Mouse (Mus musculus) heart, embryonic 16.5 days (tissue): ENCODE measurements around the gene Vwa8. TPM values are rescaled to one million over a fixed set of nuclear protein-coding genes. Genes with fewer than 3 reads are reported as not detected.

ENCODE experiments used
- ATAC-seq: fragments of 200-750 bp; cut with Nextera tagmentation; replicated peaks from 2 replicates; pipeline ENCODE4 v1.8.0; 2017; ENCODE audit warnings: moderate number of reproducible peaks; ENCODE audit not compliant: insufficient read depth, low FRiP score; ENCODE audit errors: extremely low read depth
- H3K27ac ChIP-seq: fragments of 300-500 bp; sonication (generic); 2 replicates; pipeline ENCODE4 v1.5.1; 2014; ENCODE audit warnings: mild to moderate bottlenecking, low read length, control low read depth, moderate library complexity
- H3K27me3 ChIP-seq: fragments of 300-500 bp; sonication (generic); 2 replicates; pipeline ENCODE4 v1.6.1; 2014; ENCODE audit warnings: low read length, mixed read lengths; ENCODE audit not compliant: control insufficient read depth, insufficient read depth
- H3K36me3 ChIP-seq: fragments of 300-500 bp; sonication (generic); 2 replicates; pipeline ENCODE4 v1.6.1; 2014; ENCODE audit not compliant: control insufficient read depth, insufficient read depth
- H3K4me1 ChIP-seq: fragments of 300-500 bp; sonication (generic); 2 replicates; pipeline ENCODE4 v1.6.1; 2014; ENCODE audit warnings: low read length, mixed read lengths; ENCODE audit not compliant: control insufficient read depth, insufficient read depth
- H3K4me2 ChIP-seq: fragments of 300-500 bp; sonication (generic); 2 replicates; pipeline ENCODE4 v1.6.1; 2014; ENCODE audit warnings: low read depth, mild to moderate bottlenecking, control low read depth, low read length
- H3K4me3 ChIP-seq: fragments of 300-500 bp; sonication (generic); 2 replicates; pipeline ENCODE4 v1.5.1; 2014; ENCODE audit warnings: mild to moderate bottlenecking, control low read depth, low read length
- H3K9ac ChIP-seq: fragments of 300-500 bp; sonication (generic); 2 replicates; pipeline ENCODE4 v1.6.1; 2014; ENCODE audit warnings: low read length, control low read depth
- H3K9me3 ChIP-seq: fragments of 300-500 bp; sonication (generic); replicated peaks from 2 replicates; pipeline ENCODE4 v1.6.1; 2016; ENCODE audit warnings: low read length; ENCODE audit not compliant: control insufficient read depth
- WGBS: fragments of 180-500 bp; shearing (Covaris S2); extraction: QIAGEN DNeasy Blood & Tissue Kit; methylation state at CpG from one replicate; pipeline ENCODE4 v1.1.7; 2014; 5-methylcytosine and 5-hydroxymethylcytosine counted together
- polyA plus RNA-seq: library from polyadenylated mRNA; unstranded; fragments of >200 nt; fragmentation: Nextera tagmentation; extraction: Ambion mirVana; gene quantifications from 2 replicates; pipeline ENCODE4 v1.2.1, GENCODE M21; 2015

Gene Vwa8
- polyA plus RNA-seq, 1 experiment from 2014 or later, result 16.9 TPM

DNA sequence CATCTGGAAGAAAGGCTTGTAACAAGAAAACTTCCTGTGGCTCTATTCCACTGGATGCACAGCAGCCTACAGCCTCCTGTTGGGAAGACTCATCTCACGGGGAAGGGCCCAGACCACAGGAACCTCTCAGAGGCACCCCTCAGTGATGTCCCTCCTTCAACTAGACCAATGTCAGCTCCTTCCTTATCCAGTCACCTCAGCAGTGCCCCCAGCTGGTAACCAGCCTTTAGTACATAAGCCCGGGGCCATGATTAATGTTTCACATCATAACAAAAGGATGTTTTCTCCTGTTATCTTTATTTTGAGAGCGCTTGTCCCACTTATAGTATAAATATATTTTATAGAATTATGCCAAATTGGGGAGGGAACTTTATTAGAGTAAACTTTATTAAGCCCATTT, 181.9 kb downstream of the Vwa8 start:
- H3K9ac ChIP-seq, result no peak overlapping the region
- no peak overlapping the region for H3K27ac ChIP-seq
- no peaks in the 10 kb centered on the region for H3K9me3 ChIP-seq
- H3K36me3 ChIP-seq, result no peaks in the 10 kb centered on the region
- H3K4me1 ChIP-seq, result peaks cover 2% of the 10 kb centered on the region; the same call in 1 of the 2 replicates
- ATAC-seq, result no peak
- no peak overlapping the region for H3K4me3 ChIP-seq
- 84% methylated on average over 3 of the region's 3 CpGs for WGBS
- no peak overlapping the region for H3K4me2 ChIP-seq
- H3K27me3 ChIP-seq, result no peaks in the 10 kb centered on the region

DNA sequence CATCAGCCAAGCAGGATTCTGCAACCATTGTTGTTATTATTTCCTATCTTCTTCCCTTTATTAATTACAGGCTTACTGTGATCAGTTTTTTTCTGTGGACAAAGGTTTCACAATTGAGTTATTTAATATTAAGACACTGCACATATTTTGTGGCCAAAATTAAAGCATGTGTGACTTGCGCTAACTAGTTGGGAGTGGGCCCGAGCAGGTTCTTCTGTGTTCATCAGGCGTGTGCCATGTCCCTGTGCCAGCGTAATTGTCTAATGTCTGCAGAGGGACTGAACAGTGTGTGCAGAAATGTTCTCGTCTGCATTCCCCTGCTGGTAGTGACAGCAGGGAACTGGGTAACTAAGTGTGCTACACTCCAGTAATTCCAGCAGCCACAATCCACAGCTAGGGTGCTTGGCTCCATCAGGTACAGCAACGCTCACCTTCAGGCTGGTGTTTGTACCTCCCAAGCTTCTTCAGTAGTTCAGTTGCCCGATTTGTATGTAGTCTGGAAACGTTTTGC, 182.4 kb downstream of the Vwa8 start:
- H3K4me1 ChIP-seq, result peaks cover 2% of the 10 kb centered on the region; the same call in 1 of the 2 replicates
- 87% methylated on average over 8 of the region's 8 CpGs for WGBS
- no peak overlapping the region for H3K27ac ChIP-seq

DNA sequence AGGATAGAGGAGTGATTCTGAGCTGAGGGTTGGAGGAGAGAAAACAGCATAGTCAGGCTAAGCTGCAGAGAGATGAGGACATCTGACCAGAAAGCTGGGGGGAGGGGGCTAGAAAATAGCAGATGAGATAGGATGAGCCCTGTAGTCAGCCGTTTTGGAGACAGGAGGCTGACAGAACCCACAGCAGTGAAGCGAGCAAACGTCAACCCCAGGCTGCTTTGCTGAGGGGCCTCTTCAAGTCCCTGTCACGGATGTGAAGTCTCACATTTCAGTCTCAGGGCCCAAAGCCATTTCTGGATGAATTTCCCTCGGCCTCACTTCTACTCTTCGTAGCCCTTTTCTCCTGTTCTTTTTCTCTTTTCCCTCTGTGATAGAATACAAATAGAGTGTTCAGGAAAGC, 184.5 kb downstream of the Vwa8 start:
- no peak for ATAC-seq
- no peak overlapping the region for H3K27ac ChIP-seq
- WGBS, result 51% methylated on average over 6 of the region's 6 CpGs

More for the DNA sequence above, 182.4 kb downstream of the Vwa8 start:
- H3K27me3 ChIP-seq, result no peaks in the 10 kb centered on the region
- H3K9me3 ChIP-seq, result no peaks in the 10 kb centered on the region
- H3K4me2 ChIP-seq, result no peak overlapping the region
- no peak overlapping the region for H3K9ac ChIP-seq
- ATAC-seq, result no peak
- no peaks in the 10 kb centered on the region for H3K36me3 ChIP-seq
- H3K4me3 ChIP-seq, result no peak overlapping the region

DNA sequence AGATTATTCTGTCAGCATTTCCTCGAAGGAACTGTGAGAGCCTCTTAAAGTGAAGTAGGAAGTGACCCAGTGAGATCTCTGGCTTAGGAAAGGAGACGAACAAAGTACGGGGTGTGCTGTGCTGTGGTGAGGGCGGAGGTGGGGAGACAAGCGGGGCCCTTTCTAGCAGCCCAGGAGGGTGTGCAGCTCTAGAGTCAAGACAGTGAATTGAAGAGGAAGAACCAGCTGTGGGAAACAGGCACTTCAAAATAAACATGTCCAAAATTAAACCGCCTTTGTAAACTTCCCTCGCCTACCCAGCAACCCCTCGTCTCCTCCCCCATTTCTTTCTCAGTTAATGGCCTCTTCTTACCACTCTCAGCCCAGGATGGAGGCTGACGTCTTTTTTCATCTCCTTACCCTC, 185.7 kb downstream of the Vwa8 start:
- Histone ChIP-seq H3K36me3 (peaks cover 2% of the 10 kb centered on the region; the same call in 1 of the 2 replicates), H3K4me3 (no peak overlapping the region), H3K9me3 (no peaks in the 10 kb centered on the region), H3K9ac (no peak overlapping the region), H3K4me2 (no peak overlapping the region), H3K4me1 (peaks cover 2% of the 10 kb centered on the region; the same call in 1 of the 2 replicates), H3K27me3 (no peaks in the 10 kb centered on the region), H3K27ac (no peak overlapping the region)
- no peak for ATAC-seq
- 54% methylated on average over 9 of the region's 9 CpGs for WGBS

More for the DNA sequence above, 184.5 kb downstream of the Vwa8 start:
- Histone ChIP-seq H3K4me3 (no peak overlapping the region), H3K36me3 (peaks cover 2% of the 10 kb centered on the region; the same call in 1 of the 2 replicates), H3K4me2 (no peak overlapping the region), H3K9ac (no peak overlapping the region), H3K9me3 (no peaks in the 10 kb centered on the region), H3K27me3 (no peaks in the 10 kb centered on the region), H3K4me1 (peaks cover 2% of the 10 kb centered on the region; the same call in 1 of the 2 replicates)

DNA sequence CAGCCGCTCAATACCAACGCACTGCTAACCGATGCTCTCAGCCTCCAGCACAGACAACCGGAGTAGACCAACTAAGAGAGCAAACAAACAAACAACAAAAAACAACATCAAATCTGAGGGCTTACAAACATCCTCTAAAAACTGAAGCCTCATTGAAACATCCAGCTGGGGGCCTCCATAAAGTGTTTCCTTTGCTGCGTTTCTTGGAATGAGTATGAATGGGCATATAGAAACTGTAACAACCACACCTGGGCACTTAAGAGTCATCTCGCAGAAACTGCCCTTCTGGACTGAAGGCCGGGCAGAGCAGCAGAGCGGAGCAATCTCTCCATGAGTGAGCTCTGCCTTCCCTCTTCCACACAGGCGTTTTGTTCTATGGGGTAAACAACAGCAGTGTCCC, 186.7 kb downstream of the Vwa8 start:
- Histone ChIP-seq H3K4me3 (no peak overlapping the region), H3K27ac (no peak overlapping the region), H3K4me1 (peaks cover 2% of the 10 kb centered on the region; the same call in 1 of the 2 replicates), H3K36me3 (peaks cover 2% of the 10 kb centered on the region; the same call in 1 of the 2 replicates), H3K9ac (no peak overlapping the region), H3K27me3 (no peaks in the 10 kb centered on the region), H3K9me3 (no peaks in the 10 kb centered on the region), H3K4me2 (no peak overlapping the region)
- ATAC-seq, result no peak
- 92% methylated on average over 9 of the region's 9 CpGs for WGBS

DNA sequence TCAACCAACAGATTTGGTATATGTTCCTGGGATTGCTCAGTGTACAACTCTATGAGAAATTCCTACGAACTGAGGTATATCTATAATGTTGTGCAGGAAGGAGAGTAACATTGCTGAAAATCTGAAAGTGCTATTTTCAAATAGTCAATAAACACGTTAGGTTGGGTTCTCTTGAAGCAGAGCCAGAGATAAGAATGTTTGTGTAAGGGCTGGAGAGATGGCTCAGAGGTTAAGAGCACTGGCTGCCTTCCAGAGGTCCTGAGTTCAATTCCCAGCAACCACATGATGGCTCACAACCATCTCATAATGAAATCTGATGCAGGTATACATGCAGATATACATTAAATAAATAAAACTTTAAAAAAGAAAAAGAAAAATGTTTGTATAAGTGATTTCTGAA, 198.3 kb downstream of the Vwa8 start:
- Histone ChIP-seq H3K4me1 (no peaks in the 10 kb centered on the region), H3K4me3 (no peak overlapping the region), H3K27ac (no peak overlapping the region), H3K36me3 (no peaks in the 10 kb centered on the region), H3K27me3 (no peaks in the 10 kb centered on the region), H3K9me3 (no peaks in the 10 kb centered on the region), H3K9ac (no peak overlapping the region), H3K4me2 (no peak overlapping the region)
- WGBS, result 47% methylated on average over 2 of the region's 2 CpGs
- ATAC-seq, result no peak

DNA sequence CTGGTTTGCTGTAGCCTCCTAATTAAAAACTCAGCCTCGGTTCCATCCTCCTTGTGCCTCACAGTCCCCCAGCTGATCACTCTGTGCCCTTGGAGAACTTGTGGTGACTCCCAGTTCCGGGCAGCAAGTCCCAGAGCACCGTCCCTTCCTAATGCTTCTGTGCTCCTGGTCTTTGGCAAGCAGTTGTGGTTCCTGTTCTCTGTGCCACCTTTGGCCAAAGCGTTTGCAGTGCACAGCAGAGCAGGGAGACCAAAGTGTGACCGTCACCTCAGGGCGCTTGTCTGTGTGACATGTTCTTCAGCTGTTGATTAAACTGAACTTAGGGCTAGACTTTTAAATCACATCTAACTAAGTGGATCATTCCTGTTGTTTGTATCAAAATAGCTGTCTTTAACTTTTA, 199.1 kb downstream of the Vwa8 start:
- H3K27me3 ChIP-seq, result no peaks in the 10 kb centered on the region
- H3K27ac ChIP-seq, result no peak overlapping the region
- no peaks in the 10 kb centered on the region for H3K36me3 ChIP-seq
- no peak overlapping the region for H3K4me3 ChIP-seq
- 80% methylated on average over 6 of the region's 6 CpGs for WGBS
- no peaks in the 10 kb centered on the region for H3K9me3 ChIP-seq
- no peaks in the 10 kb centered on the region for H3K4me1 ChIP-seq
- ATAC-seq, result no peak
- no peak overlapping the region for H3K4me2 ChIP-seq
- H3K9ac ChIP-seq, result no peak overlapping the region

DNA sequence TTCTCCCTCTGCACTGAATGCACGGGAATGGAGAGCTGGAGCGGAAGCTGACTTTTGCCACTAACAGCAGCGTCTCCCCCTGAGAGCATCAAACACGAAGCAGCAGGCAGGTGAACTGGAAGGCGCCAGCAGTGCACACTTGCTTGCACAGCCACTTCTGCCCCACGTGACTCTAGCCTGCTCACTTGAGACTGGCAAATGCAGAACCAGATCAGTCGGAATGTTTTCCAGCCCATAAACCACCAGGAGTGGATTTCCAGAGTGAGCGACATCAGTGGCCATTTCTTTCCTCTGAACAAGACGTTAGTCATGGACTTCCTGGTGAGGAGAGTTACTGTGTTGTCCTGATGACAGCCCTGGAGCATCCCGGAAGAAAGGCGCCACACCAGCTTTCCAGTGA, 200.7 kb downstream of the Vwa8 start:
- ATAC-seq, result no peak
- H3K27me3 ChIP-seq, result no peaks in the 10 kb centered on the region
- no peak overlapping the region for H3K4me3 ChIP-seq
- 67% methylated on average over 11 of the region's 11 CpGs for WGBS
- H3K4me1 ChIP-seq, result no peaks in the 10 kb centered on the region
- H3K27ac ChIP-seq, result no peak overlapping the region
- H3K9ac ChIP-seq, result no peak overlapping the region
- no peak overlapping the region for H3K4me2 ChIP-seq
- no peaks in the 10 kb centered on the region for H3K9me3 ChIP-seq
- H3K36me3 ChIP-seq, result no peaks in the 10 kb centered on the region

DNA sequence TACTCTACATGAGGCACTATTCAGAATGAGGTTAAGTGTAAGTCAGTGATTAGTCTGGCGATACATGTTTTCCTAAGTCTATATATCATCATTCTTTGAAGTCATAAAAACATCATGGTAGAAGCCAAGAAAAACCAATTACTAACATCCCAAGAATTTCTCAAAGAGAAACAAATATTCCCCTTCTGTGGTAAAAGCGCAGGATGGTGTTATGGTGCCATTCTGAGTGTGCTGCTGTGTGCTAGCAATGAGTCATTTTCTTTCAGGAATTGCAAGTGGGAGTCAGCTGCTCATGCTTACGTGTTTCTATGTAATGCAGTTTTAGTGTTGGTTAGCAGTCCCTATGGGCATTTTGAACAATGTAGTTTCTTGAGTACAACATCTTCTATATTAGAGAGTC, 216.8 kb downstream of the Vwa8 start:
- H3K27ac ChIP-seq, result no peak overlapping the region
- no peak for ATAC-seq
- no peak overlapping the region for H3K9ac ChIP-seq
- H3K4me2 ChIP-seq, result no peak overlapping the region
- H3K4me3 ChIP-seq, result no peak overlapping the region
- no peaks in the 10 kb centered on the region for H3K9me3 ChIP-seq
- no peaks in the 10 kb centered on the region for H3K27me3 ChIP-seq
- WGBS, result 80% methylated on average over 3 of the region's 3 CpGs
- H3K4me1 ChIP-seq, result no peaks in the 10 kb centered on the region
- H3K36me3 ChIP-seq, result no peaks in the 10 kb centered on the region
